In genomic region chr6:115007728-115008127, GRCm38 (mm10) we compare ENCODE assay signal across 8 mouse cellular contexts. TPM values are rescaled to one million over a fixed set of nuclear protein-coding genes. Genes with fewer than 3 reads are reported as not detected.
DNase-seq lines count a peak whose midpoint lies in the region; ATAC-seq lines count a peak whose summit lies in the region.

No protein-coding gene starts in this region.

- no peak overlapping the region for H3K4me3 ChIP-seq in midbrain, embryonic 10.5 days

- peak; percentile 87 to 90 for DNase-seq in cerebellum, postnatal 25 days
- peak; percentile 75 for DNase-seq in gastrocnemius, adult 18-20 months (ENCODE audit: low spot score)
- DNase-seq in left cerebral cortex, postnatal 10 days (ENCODE audit: extremely low spot score in 1 of 2, low spot score in 2 of 2) = peak; percentile 42 to 79
- DNase-seq in midbrain, embryonic 10.5 days (ENCODE audit: low spot score) = peak; percentile 80
- DNase-seq in skeletal muscle tissue, adult 2 months (ENCODE audit: low read depth, low spot score) = peak; percentile 51
- peak; percentile 29 for DNase-seq in yolk sac, embryonic 10.5 days (ENCODE audit: low spot score)

- peak overlapping the region; percentile 74; the same call in 1 of the 2 replicates for H3K27ac ChIP-seq in midbrain, embryonic 10.5 days (replicated peaks)

- peaks cover 64% of the 10 kb centered on the region for H3K36me3 ChIP-seq in midbrain, embryonic 10.5 days

- intact Hi-C loops in left cerebral cortex, postnatal 10 days (cut with DNase I) = loop anchor here (2.0 kb wide), 1 partner anchor 77 kb away; no protein-coding TSS in a partner anchor

- WGBS in midbrain, embryonic 10.5 days = 38% methylated on average over 5 of the region's 5 CpGs

- H3K27me3 ChIP-seq in midbrain, embryonic 10.5 days (ENCODE audit: low read depth, poor library complexity, severe bottlenecking) = no peaks in the 10 kb centered on the region

- peaks cover 16% of the 10 kb centered on the region for H3K4me1 ChIP-seq in midbrain, embryonic 10.5 days

- peak; percentile 74 for ATAC-seq in activated CD4-positive, CD25-positive, alpha-beta regulatory T cell, adult 4 months
- peak; percentile 76 for ATAC-seq in inflammation-experienced regulatory T-cells, adult 6 months

- H3K9me3 ChIP-seq in midbrain, embryonic 10.5 days (replicated peaks) = no peaks in the 10 kb centered on the region

RNA-seq across cellular contexts. Expression of gene Tamm41, which starts 29.9 kb away (rescaled TPM):
- polyA plus RNA-seq in activated CD4-positive, CD25-positive, alpha-beta regulatory T cell, adult 4 months (2017; shearing (Covaris generic)) = 10 to 100 TPM; 26.7 to 33.3 TPM
- total RNA-seq in gastrocnemius, adult 18-20 months (2021) = 1 to 10 TPM; 7.6 to 8.2 TPM
- 10 to 100 TPM; 19.7 to 33.2 (median 25.1) TPM for polyA plus RNA-seq in inflammation-experienced regulatory T-cells, adult 6 months (2017; shearing (Covaris generic))
- 10 to 100 TPM; 20.8 to 21.1 TPM for total RNA-seq in left cerebral cortex, postnatal 10 days (2021)
- polyA plus RNA-seq in midbrain, embryonic 10.5 days (2016; fragmentation: Nextera tagmentation; extraction: Ambion mirVana) = 85.6 and 100 TPM in 2 replicates

RNA-seq across cellular contexts. Expression of gene Vgll4, which starts 37.9 kb away (rescaled TPM):
- 100 to 1,000 TPM in 1 of 2 experiments, 10 to 100 TPM in 1; 95.8 to 109 TPM for polyA plus RNA-seq in activated CD4-positive, CD25-positive, alpha-beta regulatory T cell, adult 4 months (2017; shearing (Covaris generic))
- 10 to 100 TPM; 11.7 to 19.0 TPM for total RNA-seq in gastrocnemius, adult 18-20 months (2021)
- 100 to 1,000 TPM; 118 to 183 (median 152) TPM for polyA plus RNA-seq in inflammation-experienced regulatory T-cells, adult 6 months (2017; shearing (Covaris generic))
- 10 to 100 TPM; 42.7 to 51.8 TPM for total RNA-seq in left cerebral cortex, postnatal 10 days (2021)
- 70.9 and 79.7 TPM in 2 replicates for polyA plus RNA-seq in midbrain, embryonic 10.5 days (2016; fragmentation: Nextera tagmentation; extraction: Ambion mirVana)

Comparison
In these comparisons a context has a peak if more than half of its experiments do, and no peak if none do; other contexts are left out.
1. DNase-seq: peak in every context shown above with its lines; median percentile 88 in cerebellum, postnatal 25 days; 80 in midbrain, embryonic 10.5 days; 75 in gastrocnemius, adult 18-20 months; 60 in left cerebral cortex, postnatal 10 days; 51 in skeletal muscle tissue, adult 2 months; 29 in yolk sac, embryonic 10.5 days.